Mouse (Mus musculus): ENCODE measurements around the gene Aloxe3. TPM values are rescaled to one million over a fixed set of nuclear protein-coding genes. Genes with fewer than 3 reads are reported as not detected.

Gene Aloxe3
- total and polyA plus RNA-seq, 2 experiments = 0.09 TPM; not detected in 1

GRCm38 (mm10) chr11:69178525-69178924 is 52.8 kb downstream of the Aloxe3 start:
- 77% methylated on average over 3 of the region's 3 CpGs for WGBS
- no peaks in the 10 kb centered on the region for H3K79me2 ChIP-seq (ENCODE audit: control insufficient read depth, insufficient read depth, low read length)
- TF ChIP-seq POLR2A (IDR thresholded peaks at IDR 0.05; ENCODE audit: extremely low read depth, insufficient read depth, low read length) = no peak
- DNase-seq (ENCODE audit: extremely low read depth, low read depth, low spot score) = no peak
- H3K9ac ChIP-seq (ENCODE audit: low read depth, low read length) = no peak overlapping the region
- H3K4me3 ChIP-seq (ENCODE audit: insufficient read depth, low read depth, low read length) = no peak overlapping the region
- no peaks in the 10 kb centered on the region for H3K27me3 ChIP-seq (ENCODE audit: control insufficient read depth, insufficient read depth, low read length)
- H3K4me1 ChIP-seq (ENCODE audit: control insufficient read depth, insufficient read depth, low read length) = no peaks in the 10 kb centered on the region
- no peak overlapping the region for H3K27ac ChIP-seq (replicated peaks; ENCODE audit: insufficient read depth, low read depth, low read length)
- H3K36me3 ChIP-seq (ENCODE audit: control insufficient read depth, insufficient read depth, low read length) = no peaks in the 10 kb centered on the region

- no peaks in the 10 kb centered on the region for H3K36me3 ChIP-seq (ENCODE audit: control insufficient read depth, insufficient read depth, low read length)
- DNase-seq (ENCODE audit: extremely low read depth, low read depth, low spot score) = no peak
- no peak overlapping the region for H3K27ac ChIP-seq (replicated peaks; ENCODE audit: insufficient read depth, low read depth, low read length)
- 65% methylated on average over 3 of the region's 3 CpGs for WGBS
- no peaks in the 10 kb centered on the region for H3K4me1 ChIP-seq (ENCODE audit: control insufficient read depth, insufficient read depth, low read length)
- TF ChIP-seq POLR2A (IDR thresholded peaks at IDR 0.05; ENCODE audit: extremely low read depth, insufficient read depth, low read length) (no peak), CTCF (IDR thresholded peaks at IDR 0.05; ENCODE audit: low read depth, low read length) (no peak)
- no peaks in the 10 kb centered on the region for H3K79me2 ChIP-seq (ENCODE audit: control insufficient read depth, insufficient read depth, low read length)
- H3K4me3 ChIP-seq (ENCODE audit: insufficient read depth, low read depth, low read length) = no peak overlapping the region
- no peaks in the 10 kb centered on the region for H3K27me3 ChIP-seq (ENCODE audit: control insufficient read depth, insufficient read depth, low read length)
- no peak overlapping the region for H3K9ac ChIP-seq (ENCODE audit: low read depth, low read length)
These were observed 53.8 kb downstream of the Aloxe3 start for GRCm38 (mm10) chr11:69179512-69179911.

- no peak overlapping the region for H3K27ac ChIP-seq (replicated peaks; ENCODE audit: insufficient read depth, low read depth, low read length)
- no peaks in the 10 kb centered on the region for H3K79me2 ChIP-seq (ENCODE audit: control insufficient read depth, insufficient read depth, low read length)
- TF ChIP-seq POLR2A (IDR thresholded peaks at IDR 0.05; ENCODE audit: extremely low read depth, insufficient read depth, low read length) = no peak
- no peak for TF ChIP-seq CTCF (IDR thresholded peaks at IDR 0.05; ENCODE audit: low read depth, low read length)
- 81% methylated on average over 4 of the region's 4 CpGs for WGBS
- no peak for DNase-seq (ENCODE audit: extremely low read depth, low read depth, low spot score)
- H3K27me3 ChIP-seq (ENCODE audit: control insufficient read depth, insufficient read depth, low read length) = no peaks in the 10 kb centered on the region
- H3K4me3 ChIP-seq (ENCODE audit: insufficient read depth, low read depth, low read length) = no peak overlapping the region
- H3K36me3 ChIP-seq (ENCODE audit: control insufficient read depth, insufficient read depth, low read length) = no peaks in the 10 kb centered on the region
- no peaks in the 10 kb centered on the region for H3K4me1 ChIP-seq (ENCODE audit: control insufficient read depth, insufficient read depth, low read length)
- H3K9ac ChIP-seq (ENCODE audit: low read depth, low read length) = no peak overlapping the region
These were observed 54.4 kb downstream of the Aloxe3 start for GRCm38 (mm10) chr11:69180120-69180519.

GRCm38 (mm10) chr11:69185031-69185430 is 59.3 kb downstream of the Aloxe3 start:
- no peaks in the 10 kb centered on the region for H3K4me1 ChIP-seq (ENCODE audit: control insufficient read depth, insufficient read depth, low read length)
- H3K36me3 ChIP-seq (ENCODE audit: control insufficient read depth, insufficient read depth, low read length) = no peaks in the 10 kb centered on the region
- 90% methylated on average over 5 of the region's 5 CpGs for WGBS
- DNase-seq (ENCODE audit: extremely low read depth, low read depth, low spot score) = no peak
- no peak overlapping the region for H3K9ac ChIP-seq (ENCODE audit: low read depth, low read length)
- H3K27me3 ChIP-seq (ENCODE audit: control insufficient read depth, insufficient read depth, low read length) = no peaks in the 10 kb centered on the region
- no peak overlapping the region for H3K27ac ChIP-seq (replicated peaks; ENCODE audit: insufficient read depth, low read depth, low read length)
- no peak overlapping the region for H3K4me3 ChIP-seq (ENCODE audit: insufficient read depth, low read depth, low read length)
- TF ChIP-seq CTCF (IDR thresholded peaks at IDR 0.05; ENCODE audit: low read depth, low read length) (no peak), POLR2A (IDR thresholded peaks at IDR 0.05; ENCODE audit: extremely low read depth, insufficient read depth, low read length) (no peak)
- no peaks in the 10 kb centered on the region for H3K79me2 ChIP-seq (ENCODE audit: control insufficient read depth, insufficient read depth, low read length)

- TF ChIP-seq POLR2A (IDR thresholded peaks at IDR 0.05; ENCODE audit: extremely low read depth, insufficient read depth, low read length) (no peak), CTCF (IDR thresholded peaks at IDR 0.05; ENCODE audit: low read depth, low read length) (no peak)
- WGBS = 80% methylated on average over 6 of the region's 6 CpGs
- no peaks in the 10 kb centered on the region for H3K27me3 ChIP-seq (ENCODE audit: control insufficient read depth, insufficient read depth, low read length)
These were observed 60.2 kb downstream of the Aloxe3 start for GRCm38 (mm10) chr11:69185936-69186335.

GRCm38 (mm10) chr11:69192840-69193239 is 67.1 kb downstream of the Aloxe3 start:
- H3K27me3 ChIP-seq (ENCODE audit: control insufficient read depth, insufficient read depth, low read length) = peaks cover 7% of the 10 kb centered on the region
- no peaks in the 10 kb centered on the region for H3K4me1 ChIP-seq (ENCODE audit: control insufficient read depth, insufficient read depth, low read length)
- no peaks in the 10 kb centered on the region for H3K36me3 ChIP-seq (ENCODE audit: control insufficient read depth, insufficient read depth, low read length)
- H3K4me3 ChIP-seq (ENCODE audit: insufficient read depth, low read depth, low read length) = no peak overlapping the region
- H3K79me2 ChIP-seq (ENCODE audit: control insufficient read depth, insufficient read depth, low read length) = no peaks in the 10 kb centered on the region
- TF ChIP-seq CTCF (IDR thresholded peaks at IDR 0.05; ENCODE audit: low read depth, low read length) (peak; percentile 56), POLR2A (IDR thresholded peaks at IDR 0.05; ENCODE audit: extremely low read depth, insufficient read depth, low read length) (no peak)
- H3K9ac ChIP-seq (ENCODE audit: low read depth, low read length) = no peak overlapping the region
- peak; percentile 20 for DNase-seq (ENCODE audit: extremely low read depth, low read depth, low spot score)
- H3K27ac ChIP-seq (replicated peaks; ENCODE audit: insufficient read depth, low read depth, low read length) = no peak overlapping the region
- 2% methylated on average over 1 of the region's 1 CpGs for WGBS

More at GRCm38 (mm10) chr11:69185936-69186335, 60.2 kb downstream of the Aloxe3 start:
- Histone ChIP-seq H3K27ac (replicated peaks; ENCODE audit: insufficient read depth, low read depth, low read length) (no peak overlapping the region), H3K4me3 (ENCODE audit: insufficient read depth, low read depth, low read length) (no peak overlapping the region), H3K36me3 (ENCODE audit: control insufficient read depth, insufficient read depth, low read length) (no peaks in the 10 kb centered on the region), H3K9ac (ENCODE audit: low read depth, low read length) (no peak overlapping the region), H3K79me2 (ENCODE audit: control insufficient read depth, insufficient read depth, low read length) (no peaks in the 10 kb centered on the region), H3K4me1 (ENCODE audit: control insufficient read depth, insufficient read depth, low read length) (no peaks in the 10 kb centered on the region)
- DNase-seq (ENCODE audit: extremely low read depth, low read depth, low spot score) = no peak

Data from liver, adult 2 months (tissue).